Mouse (Mus musculus) frontal cortex, postnatal 14 days (tissue): ENCODE data around the gene Gm10639.
"Not testable (repeated sequence)": the region's sequence is repeated elsewhere in the genome, so short reads cannot be mapped to it uniquely, and the experiment has no call there.

Experiments
- DNase-seq, 2 experiments: peaks; one replicate each; pipeline ENCODE4 v3.0.0; 2022; ENCODE audit warnings: low spot score in 2 of 2

Gene Gm10639

GRCm38 (mm10) chr9:78289723-78290122, at the start of gene Gm10639:
Gene Gm10639, plus strand, starts transcription at chr9:78289923.
- not testable (repeated sequence) for DNase-seq

- DNase-seq, result not testable (repeated sequence)
Measured at GRCm38 (mm10) chr9:78255683-78256470, 33.8 kb upstream of the Gm10639 start.

GRCm38 (mm10) chr9:78256914-78257313, 32.8 kb upstream of the Gm10639 start, which contains the start of gene Gm3776:
Gene Gm3776, plus strand, starts transcription at chr9:78257129.
- DNase-seq, result not testable (repeated sequence)

- DNase-seq, result peak in 1 of 2 experiments; percentile 10
Measured at GRCm38 (mm10) chr9:78259688-78260087, 30.0 kb upstream of the Gm10639 start.

GRCm38 (mm10) chr9:78270945-78271344, 18.8 kb upstream of the Gm10639 start:
- not testable (repeated sequence) for DNase-seq

- not testable (repeated sequence) for DNase-seq
Measured at GRCm38 (mm10) chr9:78282002-78282711, 7.6 kb upstream of the Gm10639 start.

- DNase-seq, result not testable (repeated sequence)
Measured at GRCm38 (mm10) chr9:78289063-78289462, 660 bp upstream of the Gm10639 start.

GRCm38 (mm10) chr9:78292462-78292861, 2.7 kb downstream of the Gm10639 start:
- not testable (repeated sequence) for DNase-seq

- DNase-seq, result not testable (repeated sequence)
Measured at GRCm38 (mm10) chr9:78293683-78294082, 4.0 kb downstream of the Gm10639 start.

GRCm38 (mm10) chr9:78294781-78295180, 5.1 kb downstream of the Gm10639 start:
- not testable (repeated sequence) for DNase-seq

GRCm38 (mm10) chr9:78296089-78296488, 6.4 kb downstream of the Gm10639 start:
- DNase-seq, result peak in 1 of 2 experiments; percentile 8

- DNase-seq, result no peak
Measured at GRCm38 (mm10) chr9:78298232-78298631, 8.5 kb downstream of the Gm10639 start.

GRCm38 (mm10) chr9:78299143-78299542, 9.4 kb downstream of the Gm10639 start:
- DNase-seq, result not testable (repeated sequence)

GRCm38 (mm10) chr9:78308122-78308521, 18.4 kb downstream of the Gm10639 start:
- not testable (repeated sequence) for DNase-seq

- DNase-seq, result no peak
Measured at GRCm38 (mm10) chr9:78314696-78315095, 25.0 kb downstream of the Gm10639 start, which contains the start of gene Omt2a. Gene Omt2a, minus strand, starts transcription at chr9:78314796.

GRCm38 (mm10) chr9:78319499-78319898, 29.8 kb downstream of the Gm10639 start:
- no peak for DNase-seq

- not testable (repeated sequence) for DNase-seq
Measured at GRCm38 (mm10) chr9:78327289-78327688, 37.6 kb downstream of the Gm10639 start, which contains the start of gene Omt2b. Gene Omt2b, plus strand, starts transcription at chr9:78327589.

GRCm38 (mm10) chr9:78337050-78337449, 47.3 kb downstream of the Gm10639 start:
- not testable (repeated sequence) for DNase-seq

- peak in 1 of 2 experiments; percentile 10 for DNase-seq
Measured at GRCm38 (mm10) chr9:78340324-78340723, 50.6 kb downstream of the Gm10639 start.

- DNase-seq, result not testable (repeated sequence)
Measured at GRCm38 (mm10) chr9:78342494-78342893, 52.8 kb downstream of the Gm10639 start.

GRCm38 (mm10) chr9:78343055-78343454, 53.3 kb downstream of the Gm10639 start:
- DNase-seq, result not testable (repeated sequence)

- DNase-seq, result not testable (repeated sequence)
Measured at GRCm38 (mm10) chr9:78345235-78345634, 55.5 kb downstream of the Gm10639 start.
